ENCODE assay signal across 27 mouse cellular contexts in the genomic region with DNA sequence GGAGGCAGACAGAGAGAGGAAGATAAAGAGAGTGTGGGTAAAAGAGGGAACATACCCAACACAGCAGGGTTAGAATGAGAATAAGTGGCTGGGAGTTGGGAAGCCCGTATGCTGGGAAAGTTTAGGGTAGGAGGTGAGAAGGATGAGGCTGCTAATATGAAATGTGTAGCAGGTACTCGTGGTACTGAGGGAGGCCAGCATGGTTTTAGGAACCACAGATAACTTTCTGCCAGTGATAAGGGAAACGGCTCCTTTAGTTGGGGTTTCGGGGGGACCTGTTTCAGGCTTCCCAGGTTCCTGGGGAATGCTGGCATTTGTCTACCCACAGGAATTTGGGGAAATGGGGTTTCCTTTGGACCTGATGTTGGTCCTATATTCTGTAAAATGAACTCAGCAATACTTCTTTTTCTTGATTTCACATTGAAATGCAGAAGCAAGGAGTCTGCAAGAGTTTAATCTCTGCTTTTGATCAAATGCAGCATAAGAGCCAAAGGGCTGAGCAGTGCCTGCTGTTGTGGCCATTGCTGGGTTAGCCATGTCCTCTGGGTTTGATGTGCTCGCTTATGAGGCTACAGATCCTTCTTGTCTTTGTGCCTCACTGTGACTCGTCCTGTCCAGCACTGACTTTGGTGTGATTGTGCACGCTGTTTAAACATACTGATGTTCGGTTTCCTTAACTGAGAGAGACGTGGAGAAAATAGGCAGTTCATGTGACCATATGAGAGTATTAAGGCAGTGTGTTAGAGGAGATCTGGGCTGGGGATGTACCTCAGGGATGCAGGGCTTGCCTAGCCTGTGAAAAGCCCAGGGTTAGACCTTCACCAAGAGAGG. TPM values are rescaled to one million over a fixed set of nuclear protein-coding genes. Genes with fewer than 3 reads are reported as not detected.
A peak's percentile ranks its signal among the peaks of the same experiment; 100 is the strongest.
DNase-seq lines count a peak whose midpoint lies in the region; ATAC-seq and TF ChIP-seq lines count a peak whose summit lies in the region.
"Had no signal": no experiment of that assay in that cellular context is flagged by ENCODE, and none has a peak within 500 bp of the region (broad histone marks: within the 10 kb centered on the region; RNA-seq: fewer than 3 reads in every experiment).

No protein-coding gene starts in this region.

- DNase-seq in left cerebral cortex, adult 2 months (ENCODE audit: extremely low spot score in 1 of 2, low spot score in 2 of 2), result no peak
- no peak for DNase-seq in left cerebral cortex, adult 8-10 months (ENCODE audit: low spot score in 2 of 2)
- peak; percentile 56 for DNase-seq in MEL (ENCODE audit: low read depth, low spot score)
- DNase-seq in gastrocnemius, adult 18-20 months (ENCODE audit: low spot score), result no peak
- no peak for DNase-seq in embryo, embryonic 10 days (ENCODE audit: low spot score)
- DNase-seq: adrenal gland, adult 8-10 months; adrenal gland, postnatal 25 days; cerebellum, adult 11-12 months; cerebellum, adult 8-10 months; cerebellum, postnatal 10 days; cerebellum, postnatal 36 days; forebrain, postnatal 0 days; gastrocnemius, adult 2 months; gastrocnemius, postnatal 14 days; heart, adult 18-20 months; heart, postnatal 14 days; heart, postnatal 4 days had no signal

- no peak for TF ChIP-seq POLR2A in MEL (IDR thresholded peaks at IDR 0.05; ENCODE audit: control insufficient read depth in 1 of 2, insufficient read depth in 1 of 2, low read depth in 1 of 2, low read length in 2 of 2, poor library complexity in 1 of 2)

- 0 out of 2 replicates have a peak overlapping the region, but pooled peaks have one; percentile 17 for H3K9ac ChIP-seq in MEL (ENCODE audit: control insufficient read depth, low read depth, low read length, poor library complexity, severe bottlenecking)
- H3K9ac ChIP-seq: embryonic facial prominence, embryonic 12.5 days; embryonic facial prominence, embryonic 15.5 days; forebrain, postnatal 0 days; heart, embryonic 13.5 days; hindbrain, embryonic 12.5 days; hindbrain, embryonic 15.5 days had no signal

- H3K27me3 ChIP-seq in MEL (ENCODE audit: control insufficient read depth in 1 of 2, insufficient read depth in 2 of 2, low read length in 2 of 2), result no peaks in the 10 kb centered on the region
- H3K27me3 ChIP-seq: embryonic facial prominence, embryonic 12.5 days; embryonic facial prominence, embryonic 15.5 days; hindbrain, embryonic 12.5 days; hindbrain, embryonic 15.5 days had no signal

- intact Hi-C loops in left cerebral cortex, adult 2 months (cut with DNase I), result no loop called here

- peaks cover 14 to 15% of the 10 kb centered on the region in 2 experiments for H3K4me1 ChIP-seq in MEL (ENCODE audit: control insufficient read depth in 1 of 2, insufficient read depth in 2 of 2, low read length in 2 of 2)
- H3K4me1 ChIP-seq: embryonic facial prominence, embryonic 12.5 days; embryonic facial prominence, embryonic 15.5 days; heart, embryonic 13.5 days; hindbrain, embryonic 12.5 days; hindbrain, embryonic 15.5 days had no signal

- no peak for TF ChIP-seq CTCF in left cerebral cortex, adult 2 months (IDR thresholded peaks at IDR 0.05)
- TF ChIP-seq CTCF in MEL (IDR thresholded peaks at IDR 0.05 in 2 of 3, conservative IDR thresholded peaks at IDR 0.05 in 1 of 3; ENCODE audit: control insufficient read depth in 1 of 3, insufficient read depth in 1 of 3, low read depth in 2 of 3, low read length in 3 of 3, poor library complexity in 1 of 3, severe bottlenecking in 1 of 3), result no peak

- H3K9me3 ChIP-seq in MEL (replicated peaks; ENCODE audit: insufficient read depth, low read length), result no peaks in the 10 kb centered on the region
- H3K9me3 ChIP-seq: embryonic facial prominence, embryonic 12.5 days; embryonic facial prominence, embryonic 15.5 days; heart, embryonic 13.5 days; hindbrain, embryonic 12.5 days; hindbrain, embryonic 15.5 days had no signal

- H3K4me3 ChIP-seq in left cerebral cortex, adult 2 months, result no peak overlapping the region
- peak overlapping the region; percentile 13 to 82 for H3K4me3 ChIP-seq in MEL (ENCODE audit: control insufficient read depth in 1 of 2, insufficient read depth in 1 of 2, low read depth in 2 of 2, low read length in 2 of 2)
- H3K4me3 ChIP-seq: embryonic facial prominence, embryonic 12.5 days; embryonic facial prominence, embryonic 15.5 days; gastrocnemius, adult 2 months; heart, embryonic 13.5 days; hindbrain, embryonic 12.5 days; hindbrain, embryonic 15.5 days had no signal

- peaks cover 0 to 9% of the 10 kb centered on the region in 2 experiments; a peak in 2 of 4 replicates for H3K36me3 ChIP-seq in MEL (ENCODE audit: control insufficient read depth in 1 of 2, insufficient read depth in 2 of 2, low read length in 2 of 2)
- H3K36me3 ChIP-seq: embryonic facial prominence, embryonic 12.5 days; embryonic facial prominence, embryonic 15.5 days; heart, embryonic 13.5 days; hindbrain, embryonic 12.5 days; hindbrain, embryonic 15.5 days had no signal

- H3K79me2 ChIP-seq in MEL (ENCODE audit: control insufficient read depth, insufficient read depth, low read length, poor library complexity), result no peaks in the 10 kb centered on the region

- peak; percentile 67 to 74 for TF ChIP-seq EP300 in MEL (IDR thresholded peaks at IDR 0.05; ENCODE audit: low read depth in 1 of 2, low read length in 2 of 2)

- H3K27ac ChIP-seq in left cerebral cortex, adult 2 months, result peak overlapping the region; percentile 32; the same call in 1 of the 2 replicates
- H3K27ac ChIP-seq in MEL (ENCODE audit: control insufficient read depth, low read depth, low read length), result peak overlapping the region; percentile 19; the same call in 1 of the 2 replicates
- H3K27ac ChIP-seq: embryonic facial prominence, embryonic 12.5 days; embryonic facial prominence, embryonic 15.5 days; gastrocnemius, adult 2 months; heart, embryonic 13.5 days; hindbrain, embryonic 12.5 days; hindbrain, embryonic 15.5 days had no signal

- 0 out of 2 replicates have a peak, but pooled peaks have one; percentile 42 for ATAC-seq in common myeloid progenitor, adult 5-6 weeks (replicated peaks; ENCODE audit: low read depth, poor library complexity, severe bottlenecking)
- ATAC-seq: activated CD4-positive, CD25-positive, alpha-beta regulatory T cell, adult 4 months; CD4-positive, CD25-positive, alpha-beta regulatory T cell, adult 4 months; forebrain, embryonic 14.5 days; forebrain, postnatal 0 days had no signal

- TF ChIP-seq RAD21 in MEL (IDR thresholded peaks at IDR 0.05; ENCODE audit: low read depth, low read length), result no peak

TF ChIP-seq in MEL, 35 proteins besides CTCF, POLR2A, EP300 and RAD21:
- no peak for TF ChIP-seq ELF1 (IDR thresholded peaks at IDR 0.05; ENCODE audit: low read depth, low read length)
- TF ChIP-seq USF2 (IDR thresholded peaks at IDR 0.05; ENCODE audit: borderline replicate concordance in 1 of 2, insufficient read depth in 1 of 2, low read depth in 1 of 2, low read length in 2 of 2), result no peak
- no peak for TF ChIP-seq CHD1 (IDR thresholded peaks at IDR 0.05; ENCODE audit: low read depth, low read length)
- TF ChIP-seq MXI1 (IDR thresholded peaks at IDR 0.05; ENCODE audit: low read depth, low read length), result no peak; the same call in 1 of the 2 replicates
- TF ChIP-seq SIN3A (IDR thresholded peaks at IDR 0.05; ENCODE audit: low read length), result no peak
- TF ChIP-seq GATA1 (IDR thresholded peaks at IDR 0.05; ENCODE audit: low read depth, low read length), result peak; percentile 56
- no peak for TF ChIP-seq KAT2A (conservative IDR thresholded peaks at IDR 0.05; ENCODE audit: low read depth, low read length)
- peak; percentile 10; the same call in 1 of the 2 replicates for TF ChIP-seq ETS1 (IDR thresholded peaks at IDR 0.05; ENCODE audit: low read depth, low read length)
- TF ChIP-seq ZNF384 (IDR thresholded peaks at IDR 0.05; ENCODE audit: low read depth, low read length), result no peak
- no peak for TF ChIP-seq MAFK (IDR thresholded peaks at IDR 0.05; ENCODE audit: borderline replicate concordance, low read depth, low read length)
- TF ChIP-seq JUND (IDR thresholded peaks at IDR 0.05; ENCODE audit: low read depth, low read length), result no peak
- TF ChIP-seq NELFE (IDR thresholded peaks at IDR 0.05; ENCODE audit: low read depth, low read length), result no peak

RNA-seq across cellular contexts. Expression of gene Gsta3, which starts 8.4 kb away (rescaled TPM):
- 1 to 10 TPM; 1.6 to 1.7 TPM for total RNA-seq in left cerebral cortex, adult 2 months (2021)
- total RNA-seq in left cerebral cortex, adult 8-10 months (2022), result 1 to 10 TPM; 1.3 to 3.0 (median 1.8) TPM
- total RNA-seq in MEL (2012; rRNA removed), result 2.2 and 4.5 TPM in 2 replicates
- 1 to 10 TPM in 1 of 2 experiments, not detected in 1; 3.4 TPM for polyA plus RNA-seq in MEL (2012; ENCODE audit: insufficient read depth in 1 of 2, insufficient read length in 2 of 2, low read depth in 1 of 2, low replicate concordance in 2 of 2, missing spikeins in 1 of 2)
- total RNA-seq in common myeloid progenitor, adult 5-6 weeks (2017), result 1.0 TPM in 1 of 2 replicates, not detected in the other
- total RNA-seq in gastrocnemius, adult 18-20 months (2021), result 1 to 10 TPM in 1 of 2 experiments, under 1 TPM in 1; 0.55 to 2.0 TPM
- total RNA-seq: forebrain, postnatal 0 days; gastrocnemius, postnatal 14 days had no signal
- polyA plus RNA-seq: C2C12 had no signal

RNA-seq across cellular contexts. Expression of gene Tmem14a, which starts 30.4 kb away (rescaled TPM):
- total RNA-seq in left cerebral cortex, adult 2 months (2021), result 10 to 100 TPM; 46.6 to 47.4 TPM
- 10 to 100 TPM; 45.0 to 54.0 (median 49.6) TPM for total RNA-seq in left cerebral cortex, adult 8-10 months (2022)
- 1.3 TPM in 2 replicates for total RNA-seq in MEL (2012; rRNA removed)
- 1 to 10 TPM in 1 of 2 experiments, not detected in 1; 1.7 TPM for polyA plus RNA-seq in MEL (2012; ENCODE audit: insufficient read depth in 1 of 2, insufficient read length in 2 of 2, low read depth in 1 of 2, low replicate concordance in 2 of 2, missing spikeins in 1 of 2)
- 4.3 and 13.6 TPM in 2 replicates for total RNA-seq in common myeloid progenitor, adult 5-6 weeks (2017)
- 1 to 10 TPM; 1.2 to 1.4 TPM for total RNA-seq in gastrocnemius, adult 18-20 months (2021)
